Mouse (Mus musculus) olfactory bulb, adult 2 months (tissue): Measurements from ENCODE around the gene Mndal.
"Not testable (repeated sequence)": the region's sequence is repeated elsewhere in the genome, so short reads cannot be mapped to it uniquely, and the experiment has no call there.

Experiments used
- CTCF ChIP-seq: fragments of 200-500 bp; IDR thresholded peaks from 2 replicates; pipeline ENCODE4 v1.5.1; 2012; ENCODE audit warnings: low read depth, mild to moderate bottlenecking, low read length, moderate library complexity; ENCODE audit not compliant: insufficient read depth
- POLR2A ChIP-seq: fragments of 200-500 bp; IDR thresholded peaks from 2 replicates; pipeline ENCODE4 v1.6.1; 2012; ENCODE audit warnings: mild to moderate bottlenecking, low read depth, low read length, moderate library complexity; ENCODE audit not compliant: insufficient read depth

DNA sequence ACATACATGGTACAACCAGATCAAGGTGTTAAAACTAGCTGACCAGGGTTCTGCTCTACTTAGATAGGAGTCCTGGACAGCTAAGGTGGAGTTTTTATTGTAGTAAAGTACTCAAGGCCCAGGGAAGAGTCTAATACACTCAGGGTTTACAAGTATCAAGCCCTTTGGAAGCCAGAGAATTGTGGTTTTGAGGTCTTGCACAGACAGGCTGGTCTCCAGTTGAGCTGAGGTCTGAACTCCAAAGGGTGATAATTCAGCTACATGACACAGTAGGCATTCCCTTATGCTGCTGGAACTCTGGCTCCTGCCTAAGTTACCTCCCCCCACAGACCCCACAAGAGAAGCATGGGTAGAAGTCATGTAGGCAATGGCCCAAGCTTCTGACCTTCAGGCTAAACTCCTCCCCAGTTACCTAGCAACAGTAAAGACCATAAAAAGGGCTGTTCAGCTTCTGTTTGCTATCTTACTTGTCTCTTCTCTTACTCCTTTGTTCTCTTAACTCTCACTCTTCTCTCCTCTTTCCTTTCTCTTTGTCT is 29.0 kb downstream of the Mndal start:
- TF ChIP-seq POLR2A, CTCF: not testable (repeated sequence)
